Mouse (Mus musculus) embryo, embryonic 11 days (tissue): ENCODE measurements around the gene Hist1h3i.

Source experiments
- DNase-seq: peaks from one replicate; pipeline ENCODE4 v3.0.0-alpha.2; 2015

The Hist1h3i gene

GRCm38 (mm10) chr13:21782361-21783254, 562 bp downstream of the Hist1h3i start:
- peak; percentile 75 for DNase-seq

- no peak for DNase-seq
Measured at GRCm38 (mm10) chr13:21781639-21782038, 1.5 kb downstream of the Hist1h3i start.

- peak; percentile 20 for DNase-seq
Measured at GRCm38 (mm10) chr13:21781021-21781555, 2.1 kb downstream of the Hist1h3i start.

- peak; percentile 93 for DNase-seq
Measured at GRCm38 (mm10) chr13:21779767-21780731, 3.1 kb downstream of the Hist1h3i start, which contains the start of gene Hist1h1b. Gene Hist1h1b, minus strand, starts transcription at chr13:21780625.

- peak; percentile 91 for DNase-seq
Measured at GRCm38 (mm10) chr13:21778814-21779766, 4.1 kb downstream of the Hist1h3i start.

- no peak for DNase-seq
Measured at GRCm38 (mm10) chr13:21755707-21756106, 27.5 kb downstream of the Hist1h3i start.

- peak; percentile 64 for DNase-seq
Measured at GRCm38 (mm10) chr13:21754294-21755001, 28.7 kb downstream of the Hist1h3i start.

GRCm38 (mm10) chr13:21753524-21754285, 29.5 kb downstream of the Hist1h3i start, which contains the start of the genes Hist1h2ak and Hist1h2bn:
Gene Hist1h2ak, minus strand, starts transcription at chr13:21753827.
Gene Hist1h2bn, plus strand, starts transcription at chr13:21754123.
- peak; percentile 91 for DNase-seq

- DNase-seq, result no peak
Measured at GRCm38 (mm10) chr13:21753051-21753523, 30.1 kb downstream of the Hist1h3i start.

GRCm38 (mm10) chr13:21752356-21752755, 30.8 kb downstream of the Hist1h3i start:
- no peak for DNase-seq

- no peak for DNase-seq
Measured at GRCm38 (mm10) chr13:21751827-21752226, 31.3 kb downstream of the Hist1h3i start.

GRCm38 (mm10) chr13:21751417-21751816, 31.8 kb downstream of the Hist1h3i start:
- DNase-seq, result no peak

GRCm38 (mm10) chr13:21750159-21751017, 32.8 kb downstream of the Hist1h3i start, which contains the start of gene Hist1h4k:
Gene Hist1h4k, minus strand, starts transcription at chr13:21750505.
- DNase-seq, result peak; percentile 96

GRCm38 (mm10) chr13:21749387-21750158, 33.6 kb downstream of the Hist1h3i start:
- peak; percentile 57 for DNase-seq

GRCm38 (mm10) chr13:21745006-21745405, 38.2 kb downstream of the Hist1h3i start:
- DNase-seq, result no peak

GRCm38 (mm10) chr13:21734906-21735767, 48.0 kb downstream of the Hist1h3i start, which contains the start of gene Hist1h4j:
Gene Hist1h4j, plus strand, starts transcription at chr13:21735064.
- DNase-seq, result peak; percentile 94
